Mouse (Mus musculus) midbrain, postnatal 0 days (tissue): Measurements from ENCODE around the gene Gm8334. TPM values are rescaled to one million over a fixed set of nuclear protein-coding genes. Genes with fewer than 3 reads are reported as not detected.
"Not testable (repeated sequence)": the region's sequence is repeated elsewhere in the genome, so short reads cannot be mapped to it uniquely, and the experiment has no call there.

Source experiments
- ATAC-seq: fragments of 200-750 bp; cut with Nextera tagmentation; 2 replicates; pipeline ENCODE4 v1.8.0; 2017; ENCODE audit warnings: moderate number of reproducible peaks, mild to moderate bottlenecking, moderate TSS enrichment, moderate library complexity; ENCODE audit not compliant: low FRiP score
- DNase-seq: peaks from one replicate; pipeline ENCODE4 v3.0.0-alpha.2; 2015; ENCODE audit warnings: low spot score
- H3K27ac ChIP-seq: fragments of 300-500 bp; sonication (generic); 2 replicates; pipeline ENCODE4 v1.5.1; 2014; ENCODE audit warnings: low read depth, mild to moderate bottlenecking, low read length, mixed read lengths
- H3K27me3 ChIP-seq: fragments of 300-500 bp; sonication (generic); 2 replicates; pipeline ENCODE4 v1.6.1; 2014; ENCODE audit warnings: low read length, control low read depth, mixed read lengths; ENCODE audit not compliant: insufficient read depth
- H3K36me3 ChIP-seq: fragments of 300-500 bp; sonication (generic); 2 replicates; pipeline ENCODE4 v1.6.1; 2014; ENCODE audit warnings: low read length, control low read depth, mixed read lengths; ENCODE audit not compliant: insufficient read depth
- H3K4me1 ChIP-seq: fragments of 300-500 bp; sonication (generic); 2 replicates; pipeline ENCODE4 v1.6.1; 2014; ENCODE audit warnings: mild to moderate bottlenecking, control low read depth, antibody characterized with exemption, low read length, mixed read lengths; ENCODE audit not compliant: insufficient read depth
- H3K4me2 ChIP-seq: fragments of 300-500 bp; sonication (generic); 2 replicates; pipeline ENCODE4 v1.6.1; 2014; ENCODE audit warnings: low read depth, mild to moderate bottlenecking, low read length, mixed read lengths; ENCODE audit not compliant: poor library complexity, severe bottlenecking
- H3K4me3 ChIP-seq: fragments of 300-500 bp; sonication (generic); 2 replicates; pipeline ENCODE4 v1.5.1; 2014; ENCODE audit warnings: low read depth, mild to moderate bottlenecking, low read length, moderate library complexity
- H3K9ac ChIP-seq: fragments of 300-500 bp; sonication (generic); replicated peaks from 2 replicates; pipeline ENCODE4 v1.6.1; 2014; ENCODE audit warnings: mild to moderate bottlenecking, low read length, moderate library complexity, mixed read lengths; ENCODE audit not compliant: poor library complexity, severe bottlenecking
- H3K9me3 ChIP-seq: fragments of 300-500 bp; sonication (generic); 2 replicates; pipeline ENCODE4 v1.6.1; 2016; ENCODE audit warnings: low read length, control low read depth
- WGBS: fragments of 180-500 bp; shearing (Covaris S2); extraction: QIAGEN DNeasy Blood & Tissue Kit; methylation state at CpG from one replicate; pipeline ENCODE4 v1.1.7; 2014; 5-methylcytosine and 5-hydroxymethylcytosine counted together
- polyA plus RNA-seq: library from polyadenylated mRNA; unstranded; fragments of >200 nt; fragmentation: Nextera tagmentation; extraction: Ambion mirVana; gene quantifications from 2 replicates; pipeline ENCODE4 v1.2.1, GENCODE M21; 2015
- total RNA-seq: library from RNA; depleted of rRNA; stranded (reverse); fragments of >200 nt; gene quantifications from 2 replicates; pipeline ENCODE4 v1.2.3, GENCODE M21; 2014; rRNA removed

Gene Gm8334
- not detected in 2 replicates for total RNA-seq
- not detected in 2 replicates for polyA plus RNA-seq

DNA sequence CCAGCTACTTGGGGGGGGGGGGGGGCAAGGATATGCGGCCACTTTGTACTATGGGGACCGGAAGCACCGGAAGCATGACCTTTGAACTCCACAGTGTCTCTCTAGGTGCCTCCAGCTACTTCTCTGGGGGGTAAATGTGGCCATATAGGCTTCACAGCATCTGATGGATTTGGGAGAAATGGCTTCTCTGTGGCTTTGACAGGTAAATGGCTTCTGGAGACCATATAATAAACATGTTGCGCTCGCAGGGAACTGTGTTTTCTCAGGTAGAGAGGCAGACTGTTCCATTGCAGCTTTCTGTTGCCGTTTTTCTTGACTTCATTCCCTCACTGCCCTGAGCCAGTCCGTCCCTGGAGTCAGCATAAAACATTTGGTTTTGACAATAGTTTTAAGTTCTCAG, at the start of gene Gm8334:
TSS of gene Gm8334 (minus strand) at position 101 of the 400 bp plus-strand sequence.
- not testable (repeated sequence) for H3K9me3 ChIP-seq, H3K4me1 ChIP-seq, H3K36me3 ChIP-seq, DNase-seq, H3K27me3 ChIP-seq, H3K9ac ChIP-seq, H3K27ac ChIP-seq, H3K4me2 ChIP-seq, H3K4me3 ChIP-seq, ATAC-seq
- WGBS = 85% methylated on average over 4 of the region's 7 CpGs

DNA sequence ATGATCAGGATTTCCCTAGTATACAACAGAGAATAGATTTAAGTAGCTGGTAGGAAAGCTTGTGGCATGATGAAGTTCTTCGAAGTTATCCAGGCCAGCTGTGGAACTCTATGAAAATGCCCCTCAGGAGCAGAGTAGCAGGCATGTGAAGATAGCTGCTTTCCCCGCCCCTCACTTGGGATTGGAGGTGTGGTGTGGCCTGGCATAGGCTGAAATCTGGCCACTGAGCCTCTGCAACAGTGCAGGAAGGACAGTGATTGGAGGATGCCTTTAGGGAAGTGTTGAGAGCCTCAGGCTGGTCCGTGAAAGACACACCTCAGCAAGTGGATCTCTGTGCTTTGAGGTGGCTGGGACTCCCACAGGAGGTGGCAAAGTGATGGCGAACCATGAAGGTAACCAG, 48.3 kb upstream of the Gm8334 start, which contains the start of gene Gm15127:
TSS of gene Gm15127 (plus strand) at position 301 of the 400 bp plus-strand sequence.
- ATAC-seq = not testable (repeated sequence)
- WGBS = 67% methylated on average over 1 of the region's 4 CpGs

More for the DNA sequence above, 48.3 kb upstream of the Gm8334 start, which contains the start of gene Gm15127:
- DNase-seq, H3K9me3 ChIP-seq, H3K4me2 ChIP-seq, H3K27ac ChIP-seq, H3K4me1 ChIP-seq, H3K4me3 ChIP-seq, H3K36me3 ChIP-seq, H3K27me3 ChIP-seq, H3K9ac ChIP-seq: not testable (repeated sequence)

Other genes with a start within 250 kb of the Gm8334 start
- gene Gm15114, start 126.2 kb downstream of the Gm8334 start, total RNA-seq = not detected in 2 replicates
- gene Gm15114, start 126.2 kb downstream of the Gm8334 start, polyA plus RNA-seq = not detected in 2 replicates
- gene Gm15127, start 48.4 kb upstream of the Gm8334 start, total RNA-seq = not detected in 2 replicates
- not detected in 2 replicates for gene Gm15127, start 48.4 kb upstream of the Gm8334 start, polyA plus RNA-seq
- not detected in 2 replicates for gene Luzp4, start 242.5 kb upstream of the Gm8334 start, total RNA-seq
- not detected in 2 replicates for gene Luzp4, start 242.5 kb upstream of the Gm8334 start, polyA plus RNA-seq